Mouse (Mus musculus) stomach, embryonic 16.5 days (tissue): ENCODE data around the gene Acsl1. TPM values are rescaled to one million over a fixed set of nuclear protein-coding genes. Genes with fewer than 3 reads are reported as not detected.

ENCODE experiments used
- ATAC-seq: fragments of 200-750 bp; cut with Nextera tagmentation; 2 replicates; pipeline ENCODE4 v1.8.0; 2017; ENCODE audit warnings: moderate number of reproducible peaks, moderate TSS enrichment; ENCODE audit not compliant: insufficient read depth, low FRiP score
- H3K27ac ChIP-seq: fragments of 300-500 bp; sonication (generic); 2 replicates; pipeline ENCODE4 v1.5.1; 2014; ENCODE audit warnings: low read length
- H3K27me3 ChIP-seq: fragments of 300-500 bp; sonication (generic); 2 replicates; pipeline ENCODE4 v1.6.1; 2014; ENCODE audit warnings: low read length, control low read depth, mixed read lengths; ENCODE audit not compliant: control insufficient read depth, insufficient read depth
- H3K36me3 ChIP-seq: fragments of 300-500 bp; sonication (generic); 2 replicates; pipeline ENCODE4 v1.6.1; 2014; ENCODE audit warnings: low read length; ENCODE audit not compliant: control insufficient read depth, insufficient read depth
- H3K4me1 ChIP-seq: fragments of 300-500 bp; sonication (generic); 2 replicates; pipeline ENCODE4 v1.6.1; 2014; ENCODE audit warnings: low read length, control low read depth, mixed read lengths; ENCODE audit not compliant: control insufficient read depth, insufficient read depth
- H3K4me2 ChIP-seq: fragments of 300-500 bp; sonication (generic); 2 replicates; pipeline ENCODE4 v1.6.1; 2014; ENCODE audit warnings: low read depth, low read length, mixed read lengths
- H3K4me3 ChIP-seq: fragments of 300-500 bp; sonication (generic); replicated peaks from 2 replicates; pipeline ENCODE4 v1.5.1; 2014; ENCODE audit warnings: mild to moderate bottlenecking, low read length
- H3K9ac ChIP-seq: fragments of 300-500 bp; sonication (generic); 2 replicates; pipeline ENCODE4 v1.6.1; 2014; ENCODE audit warnings: low read length
- H3K9me3 ChIP-seq: fragments of 300-500 bp; sonication (generic); replicated peaks from 2 replicates; pipeline ENCODE4 v1.6.1; 2016; ENCODE audit warnings: low read length, control low read depth; ENCODE audit not compliant: control insufficient read depth
- WGBS: fragments of 180-500 bp; shearing (Covaris S2); extraction: QIAGEN DNeasy Blood & Tissue Kit; methylation state at CpG from one replicate; pipeline ENCODE4 v1.1.7; 2014; 5-methylcytosine and 5-hydroxymethylcytosine counted together
- polyA plus RNA-seq: library from polyadenylated mRNA; unstranded; fragments of >200 nt; fragmentation: Nextera tagmentation; extraction: Ambion mirVana; gene quantifications from 2 replicates; pipeline ENCODE4 v1.2.1, GENCODE M21; 2015

Gene Acsl1
- polyA plus RNA-seq, 1 experiment from 2014 or later: 33.4 TPM

GRCm38 (mm10) chr8:46445964-46446915, 24.6 kb upstream of the Acsl1 start:
- H3K36me3 ChIP-seq: no peaks in the 10 kb centered on the region
- peak; percentile 71 for ATAC-seq
- no peaks in the 10 kb centered on the region for H3K9me3 ChIP-seq
- no peak overlapping the region for H3K4me3 ChIP-seq
- H3K27me3 ChIP-seq: no peaks in the 10 kb centered on the region
- 32% methylated on average over 12 of the region's 12 CpGs for WGBS
- H3K27ac ChIP-seq: peak overlapping the region; percentile 51; the same call in 1 of the 2 replicates
- H3K9ac ChIP-seq: no peak overlapping the region; the same call in 1 of the 2 replicates
- no peak overlapping the region for H3K4me2 ChIP-seq
- peaks cover 5% of the 10 kb centered on the region; the same call in 1 of the 2 replicates for H3K4me1 ChIP-seq

DNA sequence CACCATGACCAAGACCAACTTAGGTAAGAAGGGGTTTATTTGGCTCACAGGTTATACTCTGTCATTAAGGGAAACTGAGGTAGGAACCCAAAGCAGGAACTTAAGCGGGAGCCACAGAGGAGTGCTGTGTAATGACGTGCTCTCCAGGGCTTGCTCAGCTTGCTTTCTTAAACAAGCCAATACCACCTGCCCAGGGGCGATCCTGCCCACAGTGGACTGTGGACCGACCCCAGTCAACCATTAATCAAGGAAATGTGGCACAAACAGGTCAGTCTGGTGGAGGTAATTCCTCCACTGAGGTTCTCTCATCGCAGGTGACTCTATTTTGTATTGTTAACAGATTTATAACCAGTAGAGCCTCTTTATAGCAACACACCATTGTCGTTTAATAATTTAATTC, 23.5 kb upstream of the Acsl1 start:
- peaks cover 5% of the 10 kb centered on the region; the same call in 1 of the 2 replicates for H3K4me1 ChIP-seq
- no peak overlapping the region for H3K27ac ChIP-seq
- H3K9ac ChIP-seq: no peak overlapping the region
- H3K27me3 ChIP-seq: no peaks in the 10 kb centered on the region
- H3K4me3 ChIP-seq: no peak overlapping the region
- no peak overlapping the region for H3K4me2 ChIP-seq
- H3K9me3 ChIP-seq: no peaks in the 10 kb centered on the region
- WGBS: 61% methylated on average over 6 of the region's 6 CpGs
- ATAC-seq: peak; percentile 68
- no peaks in the 10 kb centered on the region for H3K36me3 ChIP-seq

DNA sequence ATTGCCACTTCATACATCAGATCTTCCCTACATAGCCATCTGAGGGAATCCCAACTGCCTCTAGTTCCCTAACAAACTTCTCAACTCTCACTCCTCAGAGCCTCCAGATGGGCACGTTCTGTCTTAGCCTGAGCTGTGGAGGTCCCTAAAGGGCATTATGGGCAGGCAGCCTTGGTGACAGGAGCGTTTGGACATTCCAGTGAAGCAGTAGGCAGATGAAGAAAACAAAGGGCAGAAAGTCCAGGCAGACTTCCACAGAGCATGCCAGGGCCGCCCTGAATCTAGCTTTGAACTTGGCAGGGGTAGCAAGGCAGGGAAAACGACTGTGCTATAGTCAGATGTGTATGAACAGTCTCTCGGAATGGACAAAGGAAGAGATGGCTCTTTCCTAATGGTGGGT, 22.2 kb upstream of the Acsl1 start:
- 79% methylated on average over 5 of the region's 5 CpGs for WGBS
- H3K27ac ChIP-seq: no peak overlapping the region
- H3K9ac ChIP-seq: no peak overlapping the region

GRCm38 (mm10) chr8:46449063-46449462, 21.8 kb upstream of the Acsl1 start:
- no peak overlapping the region for H3K9ac ChIP-seq
- no peak overlapping the region for H3K27ac ChIP-seq
- no peaks in the 10 kb centered on the region for H3K27me3 ChIP-seq
- no peak for ATAC-seq
- 82% methylated on average over 4 of the region's 4 CpGs for WGBS
- H3K36me3 ChIP-seq: no peaks in the 10 kb centered on the region
- H3K9me3 ChIP-seq: peaks cover 4% of the 10 kb centered on the region
- peaks cover 5% of the 10 kb centered on the region; the same call in 1 of the 2 replicates for H3K4me1 ChIP-seq
- H3K4me2 ChIP-seq: no peak overlapping the region
- H3K4me3 ChIP-seq: no peak overlapping the region

More for the DNA sequence above, 22.2 kb upstream of the Acsl1 start:
- no peak for ATAC-seq
- Histone ChIP-seq H3K4me1 (peaks cover 5% of the 10 kb centered on the region; the same call in 1 of the 2 replicates), H3K9me3 (no peaks in the 10 kb centered on the region), H3K27me3 (no peaks in the 10 kb centered on the region), H3K4me2 (no peak overlapping the region), H3K36me3 (no peaks in the 10 kb centered on the region), H3K4me3 (no peak overlapping the region)

- WGBS: 60% methylated on average over 8 of the region's 8 CpGs
- ATAC-seq: no peak
- no peak overlapping the region for H3K4me3 ChIP-seq
- no peak overlapping the region for H3K27ac ChIP-seq
- no peak overlapping the region for H3K4me2 ChIP-seq
- peaks cover 10% of the 10 kb centered on the region for H3K9me3 ChIP-seq
- peaks cover 5% of the 10 kb centered on the region; the same call in 1 of the 2 replicates for H3K4me1 ChIP-seq
- no peaks in the 10 kb centered on the region for H3K36me3 ChIP-seq
- no peaks in the 10 kb centered on the region for H3K27me3 ChIP-seq
- H3K9ac ChIP-seq: no peak overlapping the region
Measured at GRCm38 (mm10) chr8:46449723-46450251, 21.1 kb upstream of the Acsl1 start.

DNA sequence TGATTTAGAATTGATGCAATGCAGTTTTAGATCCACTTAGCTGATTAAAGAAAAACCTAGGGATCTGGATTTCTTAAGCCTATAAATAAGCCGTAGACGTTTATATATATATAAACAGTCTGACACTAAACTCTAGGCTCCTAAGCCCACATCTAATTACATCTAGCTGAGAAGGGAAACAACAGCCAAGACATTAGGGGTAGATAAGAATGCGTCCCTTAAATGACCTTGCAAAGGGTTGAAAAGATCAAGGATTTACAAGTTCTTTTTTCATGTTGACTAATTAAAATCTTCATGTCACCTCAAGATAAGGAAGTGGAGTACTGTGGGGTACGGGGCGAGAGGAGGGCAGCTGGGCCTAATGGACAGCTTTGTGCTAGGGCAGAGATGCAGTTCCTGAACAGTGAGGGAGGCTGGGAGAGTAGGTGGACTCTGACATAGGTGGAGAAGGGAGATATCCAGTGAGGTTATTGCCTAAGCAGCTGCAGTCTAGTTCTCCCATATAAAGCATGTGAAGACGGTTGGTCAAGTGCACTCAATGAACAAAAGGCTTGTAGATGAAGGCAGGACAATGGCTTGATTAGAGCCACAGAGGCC, 12.5 kb upstream of the Acsl1 start:
- no peaks in the 10 kb centered on the region for H3K36me3 ChIP-seq
- ATAC-seq: no peak; the same call in 1 of the 2 replicates

DNA sequence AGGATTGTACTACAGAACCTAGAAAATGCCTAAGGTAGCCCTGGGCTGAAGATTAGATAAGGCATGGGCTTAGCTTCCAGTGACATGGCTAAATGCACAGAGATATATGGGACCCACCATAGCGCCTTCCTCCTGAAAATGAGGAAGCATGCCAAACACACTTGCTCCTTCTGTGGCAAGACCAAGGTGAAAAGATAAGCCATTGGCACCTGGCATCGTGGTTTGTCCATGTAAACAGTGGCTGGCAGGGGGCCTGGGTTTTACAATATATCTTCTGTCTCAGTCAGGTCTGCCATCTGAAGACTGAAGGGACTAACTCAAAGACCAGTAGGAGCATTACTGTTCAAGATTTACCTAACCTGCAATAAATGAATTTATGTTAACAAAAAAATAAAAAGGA, 2.4 kb upstream of the Acsl1 start:
- ATAC-seq: no peak
- Histone ChIP-seq H3K27me3 (no peaks in the 10 kb centered on the region), H3K27ac (no peak overlapping the region), H3K4me1 (peaks cover 14% of the 10 kb centered on the region), H3K36me3 (no peaks in the 10 kb centered on the region), H3K9me3 (no peaks in the 10 kb centered on the region), H3K9ac (no peak overlapping the region), H3K4me3 (no peak overlapping the region), H3K4me2 (no peak overlapping the region)
- 78% methylated on average over 2 of the region's 2 CpGs for WGBS

More for the DNA sequence above, 12.5 kb upstream of the Acsl1 start:
- H3K9me3 ChIP-seq: peaks cover 10% of the 10 kb centered on the region
- no peak overlapping the region for H3K9ac ChIP-seq
- 36% methylated on average over 6 of the region's 6 CpGs for WGBS
- no peaks in the 10 kb centered on the region for H3K27me3 ChIP-seq
- H3K4me2 ChIP-seq: no peak overlapping the region
- no peak overlapping the region for H3K4me3 ChIP-seq
- no peaks in the 10 kb centered on the region for H3K4me1 ChIP-seq
- H3K27ac ChIP-seq: no peak overlapping the region

DNA sequence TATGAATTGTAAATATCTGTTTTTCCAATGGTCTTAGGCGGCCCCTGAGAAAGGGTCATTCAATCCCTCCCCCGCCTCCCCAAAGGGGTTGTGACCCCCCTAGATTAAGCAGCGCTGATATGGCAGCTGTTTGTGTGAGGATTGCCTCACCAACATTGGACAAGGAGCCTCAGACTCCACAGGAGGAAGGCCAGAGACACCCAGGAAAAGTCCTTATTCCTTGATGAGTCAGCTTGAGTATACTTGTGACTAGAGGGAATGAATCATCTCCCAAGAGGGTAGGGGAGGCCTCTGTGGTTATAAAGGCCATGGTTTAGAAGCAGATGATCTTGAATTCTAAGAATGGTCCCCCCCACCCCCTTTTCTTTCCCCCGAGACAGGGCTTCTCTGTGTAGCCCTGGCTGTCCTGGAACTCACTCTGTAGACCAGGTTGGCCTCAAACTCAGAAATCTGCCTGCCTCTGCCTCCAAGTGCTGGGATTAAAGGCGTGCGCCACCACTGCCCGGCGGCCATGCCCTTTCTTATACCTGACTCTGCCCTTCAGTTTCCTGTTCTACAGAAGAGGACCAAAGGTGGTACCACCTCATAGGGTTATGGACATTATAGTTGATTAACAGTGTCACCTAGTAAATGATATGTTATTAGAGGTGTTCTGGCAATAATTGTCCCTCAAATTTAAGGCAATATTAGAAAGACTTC, 1.6 kb upstream of the Acsl1 start:
- Histone ChIP-seq H3K36me3 (no peaks in the 10 kb centered on the region), H3K4me1 (peaks cover 14% of the 10 kb centered on the region), H3K9ac (no peak overlapping the region), H3K4me2 (no peak overlapping the region), H3K4me3 (no peak overlapping the region), H3K27me3 (no peaks in the 10 kb centered on the region), H3K27ac (no peak overlapping the region), H3K9me3 (no peaks in the 10 kb centered on the region)
- 94% methylated on average over 8 of the region's 8 CpGs for WGBS
- no peak for ATAC-seq
